Mouse (Mus musculus): ENCODE measurements around the gene Ren1.

Gene Ren1

DNA sequence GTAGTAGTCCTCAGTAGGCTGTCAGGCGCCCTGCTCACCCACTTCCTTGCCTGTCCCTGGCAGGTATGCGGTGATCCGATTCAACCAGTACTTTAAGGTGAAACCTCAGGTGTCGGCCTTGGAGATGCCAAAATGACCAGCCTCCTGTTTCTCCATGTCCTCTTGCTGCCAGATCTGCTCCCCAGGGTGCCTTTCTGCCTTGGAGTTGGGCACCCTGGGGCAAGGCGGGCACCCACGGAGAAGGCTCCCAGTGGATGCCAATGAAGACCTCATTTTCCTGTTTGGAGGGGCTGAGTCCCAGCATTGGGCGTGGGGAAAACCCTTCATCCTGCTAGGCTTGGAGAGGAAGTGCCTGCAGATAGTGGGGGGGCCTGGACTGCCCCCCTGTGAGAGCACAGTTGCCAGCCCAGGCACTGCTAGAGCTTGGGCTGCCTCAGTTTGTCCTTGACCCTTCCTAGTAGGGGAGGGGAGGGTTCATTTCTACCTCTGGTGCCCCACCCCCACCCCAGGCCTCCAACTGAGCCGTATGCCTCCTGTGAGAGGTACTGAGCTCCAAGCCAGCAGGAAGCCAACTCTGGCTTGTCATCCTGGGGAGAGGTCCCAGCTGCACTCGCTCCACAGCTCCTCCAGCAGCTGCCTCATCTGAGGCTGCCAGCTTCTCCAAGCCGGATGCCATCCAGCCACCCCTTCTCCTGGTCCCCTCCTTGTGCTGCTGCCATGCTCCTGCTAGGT is 29.1 kb downstream of the Ren1 start:
- Histone ChIP-seq H3K27me3 (ENCODE audit: control insufficient read depth, insufficient read depth, low read length, poor library complexity, severe bottlenecking) (no peaks in the 10 kb centered on the region), H3K36me3 (ENCODE audit: control insufficient read depth, insufficient read depth, low read length, poor library complexity, severe bottlenecking) (no peaks in the 10 kb centered on the region)
- no peak for DNase-seq (ENCODE audit: low read depth, low spot score)

DNA sequence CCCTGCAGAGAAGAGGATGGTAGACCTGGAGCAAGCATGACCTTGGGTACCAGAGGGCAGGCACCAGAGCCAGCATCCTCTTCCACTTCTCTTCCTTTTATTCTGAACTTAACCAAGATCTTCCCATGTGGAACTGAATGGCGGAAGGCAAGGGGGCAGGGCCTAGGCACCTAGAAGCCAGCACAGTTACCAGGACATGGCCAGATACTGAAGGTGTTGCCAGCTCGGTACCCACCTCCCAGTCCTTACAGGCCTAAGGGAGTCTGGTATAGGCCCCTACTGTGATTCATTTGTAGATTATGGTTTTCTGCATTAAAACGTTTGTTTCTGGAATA is 29.6 kb downstream of the Ren1 start:
- no peak for DNase-seq (ENCODE audit: low read depth, low spot score)
- H3K36me3 ChIP-seq (ENCODE audit: control insufficient read depth, insufficient read depth, low read length, poor library complexity, severe bottlenecking): no peaks in the 10 kb centered on the region
- no peaks in the 10 kb centered on the region for H3K27me3 ChIP-seq (ENCODE audit: control insufficient read depth, insufficient read depth, low read length, poor library complexity, severe bottlenecking)

DNA sequence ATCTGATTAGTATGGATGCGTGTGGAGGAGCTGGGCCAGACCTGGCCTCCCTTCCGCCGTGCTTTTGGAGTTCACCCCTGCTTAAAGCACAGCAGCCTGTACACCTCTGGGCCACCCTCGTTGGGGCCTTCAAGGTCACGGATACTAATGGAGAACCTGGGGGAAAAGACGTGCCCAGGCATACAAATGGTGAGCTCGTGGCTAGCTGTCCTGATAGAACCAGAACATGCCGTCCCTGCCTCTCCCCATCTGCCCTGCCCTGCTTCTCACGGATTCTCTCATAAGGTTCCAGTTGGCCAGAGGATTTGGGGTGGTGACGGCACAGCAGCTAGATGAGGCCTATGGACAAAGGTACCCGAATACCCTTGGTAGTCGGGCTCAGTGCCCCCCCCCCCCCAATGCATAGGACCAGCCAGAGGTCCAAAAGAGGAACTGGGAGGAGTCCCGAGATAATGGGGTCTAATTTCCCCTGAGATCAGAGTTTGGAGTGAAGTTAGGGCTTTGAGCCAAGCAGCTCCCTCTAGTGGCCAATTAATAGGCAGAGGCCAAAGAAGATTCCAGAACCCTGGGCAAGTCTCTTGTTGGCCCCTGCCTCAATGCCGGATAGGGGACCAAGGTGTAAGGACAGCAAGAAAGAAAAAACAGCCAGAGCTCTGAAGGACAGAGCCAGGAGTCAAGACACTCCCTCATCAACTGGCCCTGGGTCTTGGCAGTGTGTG is 30.2 kb downstream of the Ren1 start:
- peak; percentile 74 for DNase-seq (ENCODE audit: low read depth, low spot score)
- H3K27me3 ChIP-seq (ENCODE audit: control insufficient read depth, insufficient read depth, low read length, poor library complexity, severe bottlenecking): no peaks in the 10 kb centered on the region
- H3K36me3 ChIP-seq (ENCODE audit: control insufficient read depth, insufficient read depth, low read length, poor library complexity, severe bottlenecking): no peaks in the 10 kb centered on the region

DNA sequence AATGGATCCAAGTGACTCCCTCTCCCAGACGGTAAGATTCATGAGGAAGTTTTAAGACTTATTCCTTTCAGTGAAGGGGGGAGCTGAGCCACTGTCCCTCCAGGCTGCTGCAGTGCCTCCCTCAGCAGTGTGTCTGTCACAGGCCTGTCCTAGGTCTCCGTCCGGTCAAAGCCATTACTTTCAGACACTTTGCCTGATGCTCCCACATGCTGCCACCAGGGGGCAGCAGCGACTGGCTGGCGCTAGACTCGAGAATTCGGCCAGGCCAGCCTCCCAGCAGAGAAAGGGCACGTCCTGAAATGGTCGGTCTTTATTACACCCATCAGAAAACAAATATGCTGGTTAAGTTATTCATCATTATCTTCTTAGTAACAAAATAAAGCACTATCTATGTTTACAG is 31.7 kb downstream of the Ren1 start:
- peak; percentile 84 for DNase-seq (ENCODE audit: low read depth, low spot score)
- H3K36me3 ChIP-seq (ENCODE audit: control insufficient read depth, insufficient read depth, low read length, poor library complexity, severe bottlenecking): no peaks in the 10 kb centered on the region

DNA sequence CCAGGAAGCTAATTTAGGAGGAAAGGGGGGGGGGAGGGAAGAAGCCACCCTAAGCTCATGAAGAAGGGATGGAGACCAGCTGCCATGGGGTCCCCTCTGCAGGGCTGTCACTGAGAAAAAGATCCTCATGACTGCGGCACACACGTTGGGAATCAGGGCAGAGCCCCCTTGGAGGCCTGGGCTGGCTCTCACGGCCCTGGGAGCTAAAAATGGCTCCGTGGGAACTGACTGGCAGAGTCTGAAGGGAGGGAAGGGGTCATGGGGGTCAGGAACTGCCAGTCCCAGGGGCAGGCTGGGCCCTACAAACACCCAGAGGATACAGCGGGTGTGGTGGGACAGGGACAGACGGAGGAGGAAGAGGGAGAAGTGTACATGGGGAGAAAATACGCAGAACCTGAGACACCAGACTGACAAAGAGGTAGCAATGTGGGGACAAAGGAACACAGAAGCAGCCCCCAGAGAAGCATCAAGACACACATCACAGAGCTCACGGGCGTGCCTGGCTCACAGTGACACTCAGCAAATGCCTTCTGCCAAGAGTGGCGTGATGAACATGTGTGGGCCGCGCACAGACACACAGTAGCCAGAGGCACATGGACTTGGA is 32.3 kb downstream of the Ren1 start:
- no peaks in the 10 kb centered on the region for H3K36me3 ChIP-seq (ENCODE audit: control insufficient read depth, insufficient read depth, low read length, poor library complexity, severe bottlenecking)
- DNase-seq (ENCODE audit: low read depth, low spot score): no peak
- no peaks in the 10 kb centered on the region for H3K27me3 ChIP-seq (ENCODE audit: control insufficient read depth, insufficient read depth, low read length, poor library complexity, severe bottlenecking)

More for the DNA sequence above, 31.7 kb downstream of the Ren1 start:
- H3K27me3 ChIP-seq (ENCODE audit: control insufficient read depth, insufficient read depth, low read length, poor library complexity, severe bottlenecking): no peaks in the 10 kb centered on the region

DNA sequence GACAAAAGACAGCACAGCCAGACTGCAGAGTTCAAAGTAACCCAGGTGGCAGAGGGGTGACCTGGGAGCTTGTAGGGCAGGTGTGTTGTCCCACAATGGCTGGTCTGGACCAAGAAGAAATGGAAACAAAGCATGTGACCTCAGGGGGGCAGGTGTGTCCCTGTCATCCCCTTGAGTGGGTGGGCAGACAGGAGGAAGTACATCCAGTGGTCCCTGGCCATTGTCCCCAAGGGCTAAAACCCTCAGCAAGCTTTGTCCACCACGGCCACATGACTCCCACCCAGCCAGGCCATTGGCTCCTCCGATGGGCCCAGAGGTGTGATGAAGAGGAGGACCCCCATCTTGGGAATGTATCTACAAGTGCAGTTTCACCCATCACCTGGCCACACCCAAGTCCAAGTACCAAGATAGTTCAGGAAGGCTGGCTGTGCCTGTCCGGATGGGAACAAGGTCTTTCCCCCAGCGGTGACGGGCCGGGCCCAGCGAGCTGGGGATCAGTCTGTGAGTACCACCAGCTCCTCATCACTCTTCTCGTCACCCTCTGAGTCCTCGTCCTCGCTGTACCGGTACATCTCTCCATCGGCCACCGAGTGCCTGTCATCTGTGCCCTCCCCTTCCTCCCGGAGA is 33.0 kb downstream of the Ren1 start:
- Histone ChIP-seq H3K27me3 (ENCODE audit: control insufficient read depth, insufficient read depth, low read length, poor library complexity, severe bottlenecking) (no peaks in the 10 kb centered on the region), H3K36me3 (ENCODE audit: control insufficient read depth, insufficient read depth, low read length, poor library complexity, severe bottlenecking) (no peaks in the 10 kb centered on the region)
- no peak for DNase-seq (ENCODE audit: low read depth, low spot score)

DNA sequence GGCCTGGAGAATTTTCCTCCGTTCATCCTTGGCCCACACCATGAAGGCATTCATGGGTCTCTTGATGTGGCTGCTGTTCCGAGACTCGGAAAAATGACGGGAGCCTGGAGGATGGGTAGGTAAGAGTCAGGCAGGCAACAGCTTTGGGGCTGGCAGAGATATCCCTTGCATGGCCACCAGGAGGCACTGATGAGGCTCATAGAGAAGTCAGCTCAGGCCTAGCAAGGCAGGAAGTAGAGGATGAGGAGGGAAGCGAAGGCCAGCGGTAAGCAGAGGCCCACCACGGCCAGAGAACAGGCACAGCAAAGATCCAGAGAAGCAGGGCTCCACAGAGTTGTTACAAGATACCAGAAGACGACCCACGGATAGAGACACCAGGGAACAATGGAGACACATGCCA is 35.2 kb downstream of the Ren1 start:
- Histone ChIP-seq H3K27me3 (ENCODE audit: control insufficient read depth, insufficient read depth, low read length, poor library complexity, severe bottlenecking) (no peaks in the 10 kb centered on the region), H3K36me3 (ENCODE audit: control insufficient read depth, insufficient read depth, low read length, poor library complexity, severe bottlenecking) (no peaks in the 10 kb centered on the region)
- DNase-seq (ENCODE audit: low read depth, low spot score): peak; percentile 77

DNA sequence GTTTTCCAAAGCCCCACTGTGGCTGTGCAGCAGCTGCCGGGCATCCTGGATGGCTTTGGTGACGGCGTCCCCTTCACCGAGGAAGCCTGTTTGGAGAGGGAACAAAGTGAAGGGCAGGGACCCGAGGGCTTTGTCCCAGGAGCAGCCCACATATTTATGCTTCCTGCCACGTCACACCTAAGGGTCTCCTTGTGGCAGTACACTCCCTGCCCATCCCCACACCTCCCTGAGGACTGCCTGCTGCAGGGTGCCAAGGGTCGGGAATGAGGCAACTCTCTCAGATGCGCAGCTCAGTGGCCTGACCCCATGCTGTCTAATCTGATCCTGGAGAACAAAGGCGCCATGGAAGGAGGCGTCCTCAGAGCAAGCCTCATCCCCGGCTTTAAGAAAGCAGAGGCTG is 35.9 kb downstream of the Ren1 start:
- no peak for DNase-seq (ENCODE audit: low read depth, low spot score)
- no peaks in the 10 kb centered on the region for H3K27me3 ChIP-seq (ENCODE audit: control insufficient read depth, insufficient read depth, low read length, poor library complexity, severe bottlenecking)
- H3K36me3 ChIP-seq (ENCODE audit: control insufficient read depth, insufficient read depth, low read length, poor library complexity, severe bottlenecking): no peaks in the 10 kb centered on the region

DNA sequence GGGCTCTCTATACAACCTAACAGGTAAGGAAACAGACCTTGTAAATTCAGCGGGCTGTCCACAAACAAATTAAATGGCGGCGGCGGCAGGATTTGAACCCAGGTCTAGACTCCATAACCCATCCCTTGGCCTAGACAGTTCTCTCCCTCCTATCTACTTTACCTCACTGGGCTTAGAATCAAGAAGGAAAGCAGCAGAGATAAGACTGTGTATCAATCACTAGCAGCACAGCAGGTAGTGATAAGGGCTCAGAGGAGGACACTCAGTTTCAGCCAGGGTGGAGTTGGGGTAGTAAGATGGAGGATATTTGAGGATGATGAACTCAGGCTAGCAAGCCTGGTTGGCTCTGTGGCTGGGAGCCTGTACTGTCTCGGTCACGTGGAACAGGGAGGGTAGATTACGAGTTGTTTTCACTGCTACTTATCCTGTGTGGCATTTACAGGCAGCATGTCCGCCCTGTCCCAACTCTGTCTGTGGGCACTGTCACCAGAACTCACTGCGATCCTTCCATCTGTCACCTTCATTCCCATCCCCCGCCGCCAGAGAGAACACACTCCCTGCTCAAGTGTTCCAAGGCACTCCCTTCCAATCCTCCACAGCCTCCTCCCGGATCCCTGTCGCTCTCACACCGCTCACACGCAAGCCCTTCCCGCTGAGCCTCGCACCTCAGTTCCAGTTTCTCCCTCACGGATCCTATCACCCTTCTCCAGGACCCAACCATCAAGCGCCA is 37.4 kb downstream of the Ren1 start:
- H3K36me3 ChIP-seq (ENCODE audit: control insufficient read depth, insufficient read depth, low read length, poor library complexity, severe bottlenecking): no peaks in the 10 kb centered on the region
- no peaks in the 10 kb centered on the region for H3K27me3 ChIP-seq (ENCODE audit: control insufficient read depth, insufficient read depth, low read length, poor library complexity, severe bottlenecking)
- no peak for DNase-seq (ENCODE audit: low read depth, low spot score)

DNA sequence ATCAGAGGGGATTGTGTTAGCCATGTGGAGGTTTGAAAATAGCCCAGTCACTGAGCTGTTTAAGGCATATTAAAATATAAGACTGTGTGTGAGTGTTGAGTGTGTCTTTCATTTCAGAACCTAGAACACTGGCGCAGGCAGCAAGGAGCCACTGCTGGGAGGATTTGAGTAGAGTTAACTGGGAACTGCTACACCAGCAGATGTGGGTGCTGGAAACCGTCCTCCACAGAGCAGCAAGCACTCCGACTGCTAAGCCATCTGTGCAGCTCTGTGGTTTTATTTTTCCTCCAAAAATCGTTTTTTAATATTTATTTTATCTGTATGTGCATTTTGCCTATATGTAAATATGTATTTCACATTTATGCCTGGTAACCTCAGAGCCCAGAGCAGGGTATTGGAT is 44.4 kb downstream of the Ren1 start:
- no peaks in the 10 kb centered on the region for H3K36me3 ChIP-seq (ENCODE audit: control insufficient read depth, insufficient read depth, low read length, poor library complexity, severe bottlenecking)
- no peak for DNase-seq (ENCODE audit: low read depth, low spot score)
- H3K27me3 ChIP-seq (ENCODE audit: control insufficient read depth, insufficient read depth, low read length, poor library complexity, severe bottlenecking): no peaks in the 10 kb centered on the region

DNA sequence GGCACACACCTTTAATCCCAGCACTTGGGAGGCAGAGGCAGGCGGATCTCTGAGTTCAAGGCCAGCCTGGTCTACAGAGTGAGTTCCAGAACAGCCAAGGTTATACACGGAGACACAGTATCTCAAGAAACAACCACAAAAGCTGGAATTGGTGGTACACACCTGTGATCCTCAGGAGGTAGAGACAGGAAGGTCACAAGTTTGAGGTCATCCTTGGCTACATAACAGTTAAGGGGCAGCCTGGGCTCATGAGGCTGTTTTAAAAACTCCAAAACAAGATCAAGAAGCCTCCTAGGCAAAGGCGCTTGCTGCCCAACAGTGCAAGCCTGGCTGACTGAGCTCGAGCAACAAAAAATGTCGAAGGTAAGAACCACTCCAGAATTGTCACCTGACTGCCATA is 46.4 kb downstream of the Ren1 start:
- no peaks in the 10 kb centered on the region for H3K27me3 ChIP-seq (ENCODE audit: control insufficient read depth, insufficient read depth, low read length, poor library complexity, severe bottlenecking)
- no peaks in the 10 kb centered on the region for H3K36me3 ChIP-seq (ENCODE audit: control insufficient read depth, insufficient read depth, low read length, poor library complexity, severe bottlenecking)
- DNase-seq (ENCODE audit: low read depth, low spot score): no peak

DNA sequence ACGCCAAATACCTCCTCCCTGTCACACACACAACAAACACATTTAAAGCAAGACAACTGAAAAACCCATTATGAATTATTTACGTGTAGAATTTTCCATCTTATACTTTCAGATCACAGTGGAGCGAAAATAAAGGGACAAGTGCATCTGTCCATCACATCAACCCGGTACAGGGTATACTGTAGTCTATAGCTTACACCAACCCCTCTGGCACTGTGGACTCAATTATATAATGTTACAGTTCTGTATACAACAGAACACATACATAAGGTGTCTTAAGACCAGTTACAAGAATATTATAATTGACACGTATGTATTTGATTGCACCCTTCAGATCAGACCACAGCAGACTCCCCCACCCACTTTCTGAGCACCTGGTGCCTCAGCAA is 46.8 kb downstream of the Ren1 start:
- no peak for DNase-seq (ENCODE audit: low read depth, low spot score)
- Histone ChIP-seq H3K36me3 (ENCODE audit: control insufficient read depth, insufficient read depth, low read length, poor library complexity, severe bottlenecking) (no peaks in the 10 kb centered on the region), H3K27me3 (ENCODE audit: control insufficient read depth, insufficient read depth, low read length, poor library complexity, severe bottlenecking) (no peaks in the 10 kb centered on the region)

DNA sequence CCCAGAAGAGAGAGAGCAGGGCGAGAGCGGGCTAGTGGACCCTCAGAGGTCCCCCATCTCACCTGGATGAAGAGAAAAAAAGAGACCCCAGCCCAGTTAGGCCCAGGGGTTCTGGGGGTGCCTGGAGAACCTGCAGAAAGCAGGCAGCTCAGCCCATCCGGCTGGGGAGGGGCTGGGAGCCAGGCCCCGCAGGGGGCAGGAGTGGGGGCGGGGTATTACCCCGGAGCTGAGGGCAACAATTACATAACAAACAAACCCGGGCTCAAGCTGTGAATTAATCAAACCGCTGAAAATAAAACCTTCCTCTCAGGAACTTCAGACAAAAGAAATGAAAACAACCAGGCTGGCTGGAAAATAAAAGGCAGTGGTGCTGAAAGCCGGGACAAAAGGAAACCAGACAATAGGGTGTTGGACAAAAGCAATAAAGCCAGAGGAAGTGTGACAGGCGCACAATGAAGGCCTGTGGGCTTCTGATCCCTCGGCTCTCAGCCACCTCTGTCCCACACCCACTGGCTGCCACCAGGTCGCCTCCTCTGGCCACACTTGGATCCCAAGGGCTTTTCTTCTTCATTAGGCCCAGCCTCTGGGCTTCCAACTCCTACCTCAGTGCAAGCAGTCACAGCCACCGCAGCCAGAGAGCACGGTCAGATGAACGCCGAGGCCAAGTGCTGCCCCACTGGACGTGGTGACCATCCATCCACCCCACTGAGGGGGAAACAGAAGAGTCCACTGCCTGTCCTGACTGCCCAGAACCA is 47.4 kb downstream of the Ren1 start:
- no peaks in the 10 kb centered on the region for H3K36me3 ChIP-seq (ENCODE audit: control insufficient read depth, insufficient read depth, low read length, poor library complexity, severe bottlenecking)
- no peak for DNase-seq (ENCODE audit: low read depth, low spot score)

DNA sequence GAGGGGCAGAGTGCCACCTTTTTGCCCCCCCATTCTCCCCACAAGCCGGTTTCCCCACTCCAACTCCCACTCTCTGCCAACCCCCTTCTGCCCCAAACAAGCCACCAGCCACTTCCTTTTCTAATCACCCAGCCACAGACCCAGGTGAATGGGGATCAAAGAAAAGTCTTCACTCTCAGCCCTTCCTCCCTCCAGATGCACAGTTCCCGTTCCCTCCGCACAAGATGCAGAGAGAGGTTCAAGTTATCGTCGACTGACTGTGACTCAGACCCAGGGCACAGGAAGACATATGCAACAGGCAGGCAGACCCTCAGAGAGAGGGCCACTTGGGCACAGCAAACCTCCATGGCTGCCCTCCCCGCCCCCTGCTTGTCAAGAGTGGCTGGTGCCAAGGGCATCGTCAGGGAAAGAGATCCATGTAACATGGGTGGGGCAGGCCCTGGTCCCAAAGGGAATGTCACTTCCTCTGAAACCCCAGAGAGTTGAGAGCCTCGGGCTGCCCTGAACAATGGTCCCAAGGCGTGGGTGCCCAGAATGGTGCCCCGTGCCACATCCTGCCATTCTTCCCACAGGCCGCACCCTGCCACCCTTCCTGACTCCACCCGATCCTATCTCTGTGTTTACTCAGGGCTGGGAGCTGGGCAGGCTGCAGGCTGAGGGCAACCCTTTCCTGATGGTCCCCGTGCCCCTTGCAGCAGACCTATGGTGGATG is 49.9 kb downstream of the Ren1 start:
- no peaks in the 10 kb centered on the region for H3K36me3 ChIP-seq (ENCODE audit: control insufficient read depth, insufficient read depth, low read length, poor library complexity, severe bottlenecking)
- H3K27me3 ChIP-seq (ENCODE audit: control insufficient read depth, insufficient read depth, low read length, poor library complexity, severe bottlenecking): no peaks in the 10 kb centered on the region
- DNase-seq (ENCODE audit: low read depth, low spot score): no peak

More for the DNA sequence above, 47.4 kb downstream of the Ren1 start:
- no peaks in the 10 kb centered on the region for H3K27me3 ChIP-seq (ENCODE audit: control insufficient read depth, insufficient read depth, low read length, poor library complexity, severe bottlenecking)
